Mouse (Mus musculus): ENCODE results near the gene Cxcl13.
A peak's percentile ranks its signal among the peaks of the same experiment; 100 is the strongest.

Gene Cxcl13

GRCm38 (mm10) chr5:95991339-95992292 lies 34.9 kb downstream of the Cxcl13 start:
- DNase-seq (ENCODE audit: low read depth) = no peak

DNA sequence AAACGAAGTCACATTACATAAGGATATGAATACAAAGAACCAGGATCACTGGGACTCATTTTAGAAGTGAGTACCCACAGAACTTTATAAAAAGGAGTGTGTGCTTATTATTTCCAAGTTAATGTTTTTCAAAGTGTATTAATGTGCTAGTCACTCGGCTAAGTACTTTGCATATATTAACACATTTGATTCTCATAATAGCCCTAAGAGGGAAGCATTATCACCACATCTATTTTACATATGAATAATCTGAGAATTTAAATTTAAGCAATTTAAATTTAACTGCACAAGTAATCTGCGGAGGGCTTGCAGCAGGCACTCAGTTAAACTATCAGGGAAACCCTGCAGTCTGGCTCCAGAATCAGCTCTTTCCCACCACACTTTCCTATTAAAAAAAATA lies 40.5 kb downstream of the Cxcl13 start:
- no peak for DNase-seq (ENCODE audit: low read depth)

- peak; percentile 12 for DNase-seq (ENCODE audit: low read depth)
Observed at GRCm38 (mm10) chr5:96003348-96003747, 46.6 kb downstream of the Cxcl13 start.

GRCm38 (mm10) chr5:96008274-96008842 lies 51.6 kb downstream of the Cxcl13 start:
- DNase-seq (ENCODE audit: low read depth) = no peak

DNA sequence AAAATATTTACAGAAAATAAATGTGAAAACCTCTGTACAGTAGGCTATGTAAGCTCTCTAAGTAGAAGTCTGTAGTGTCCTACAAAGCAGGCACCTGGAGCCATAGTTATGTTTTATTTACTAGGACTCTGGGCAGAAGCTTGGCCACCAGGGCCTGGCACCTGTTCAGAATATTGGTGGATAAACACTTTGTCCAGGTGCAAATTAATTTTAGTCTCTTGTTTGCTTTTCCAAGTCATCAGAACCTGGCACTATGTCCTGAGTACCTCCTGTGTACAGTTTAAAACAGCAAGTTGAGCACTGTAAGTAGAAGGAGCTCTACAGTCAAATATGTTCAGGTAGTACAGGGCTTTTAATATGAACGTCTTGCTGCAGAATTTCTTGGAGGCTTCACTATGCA lies 52.3 kb downstream of the Cxcl13 start:
- DNase-seq (ENCODE audit: low read depth) = no peak

Data from 416B (cell line).